Mouse (Mus musculus) heart, adult 2 months (tissue): ENCODE measurements around the gene Rab33a. TPM values are rescaled to one million over a fixed set of nuclear protein-coding genes. Genes with fewer than 3 reads are reported as not detected.

Experiments
- DNase-seq, 2 experiments: peaks; one replicate each; pipeline ENCODE4 v3.0.0; 2021
- H3K27ac ChIP-seq: fragments of 200-600 bp; 2 replicates; pipeline ENCODE4 v1.8.1; 2022
- H3K27me3 ChIP-seq: fragments of 200-500 bp; 2 replicates; pipeline ENCODE4 v1.6.1; 2012; ENCODE audit warnings: mild to moderate bottlenecking, low read length, inconsistent platforms, mixed read lengths; ENCODE audit not compliant: control insufficient read depth, insufficient read depth
- H3K36me3 ChIP-seq: fragments of 200-500 bp; 2 replicates; pipeline ENCODE4 v1.6.1; 2012; ENCODE audit warnings: low read length, inconsistent platforms; ENCODE audit not compliant: control insufficient read depth, insufficient read depth
- H3K4me1 ChIP-seq: fragments of 200-500 bp; 2 replicates; pipeline ENCODE4 v1.6.1; 2011; ENCODE audit warnings: low read length; ENCODE audit not compliant: control insufficient read depth, insufficient read depth
- H3K4me3 ChIP-seq: fragments of 200-600 bp; 2 replicates; pipeline ENCODE4 v1.8.1; 2022
- H3K79me2 ChIP-seq: fragments of 200-500 bp; replicated peaks from 2 replicates; pipeline ENCODE4 v1.6.1; 2012; ENCODE audit warnings: mild to moderate bottlenecking, inconsistent platforms, low read length, moderate library complexity, mixed read lengths; ENCODE audit not compliant: control insufficient read depth, insufficient read depth
- H3K9ac ChIP-seq: fragments of 200-500 bp; 2 replicates; pipeline ENCODE4 v1.6.1; 2012; ENCODE audit warnings: low read depth, mild to moderate bottlenecking, control low read depth, inconsistent platforms, low read length, mixed read lengths
- CTCF ChIP-seq: fragments of 200-600 bp; IDR thresholded peaks from 2 replicates; pipeline ENCODE4 v1.8.1; 2022; ENCODE audit warnings: antibody characterized with exemption, mild to moderate bottlenecking, moderate library complexity
- EP300 ChIP-seq: fragments of 200-500 bp; IDR thresholded peaks from 2 replicates; pipeline ENCODE4 v1.6.1; 2011; ENCODE audit warnings: low read depth, low read length, control low read depth; ENCODE audit not compliant: insufficient read depth
- POLR2A ChIP-seq: fragments of 200-500 bp; IDR thresholded peaks from 2 replicates; pipeline ENCODE4 v1.6.1; 2011; ENCODE audit warnings: mild to moderate bottlenecking, low read depth, low read length, control low read depth; ENCODE audit not compliant: insufficient read depth
- WGBS: fragments of 180-500 bp; shearing (Covaris S2); methylation state at CpG from one replicate; pipeline ENCODE4 v1.1.7; 2018; 5-methylcytosine and 5-hydroxymethylcytosine counted together
- intact Hi-C: fragments of 180-260 bp; cut with DNase I; formaldehyde crosslinking; loops from one replicate; pipeline ENCODE4 v1.15.1; 2025
- long read RNA-seq: library from polyadenylated mRNA; stranded (forward); transcript quantifications from one replicate; pipeline ENCODE4 v2.0.0, GENCODE M21; 2021
- polyA plus RNA-seq: library from polyadenylated mRNA; depleted of rRNA; stranded (reverse); fragments of >200 nt; gene quantifications from 2 replicates; pipeline ENCODE4 v1.2.3, GENCODE M21; 2012; rRNA removed
- total RNA-seq, 2 experiments: library from RNA; stranded (reverse); gene quantifications; 2 replicates each; pipeline ENCODE4 v1.2.3; 2021

Rab33a gene
- under 1 TPM in 1 of 2 experiments, not detected in 1; 0.29 TPM for total RNA-seq
- 1.2 and 1.7 TPM in 2 replicates for polyA plus RNA-seq
- long read RNA-seq: 0 reads

GRCm38 (mm10) chrX:48518808-48519548 lies at the start of gene Rab33a:
TSS of gene Rab33a (plus strand) at chrX:48519285.
- intact Hi-C loops: no loop called here
- WGBS: 17% methylated on average over 33 of the region's 33 CpGs
- DNase-seq: peak; percentile 4 to 25

DNA sequence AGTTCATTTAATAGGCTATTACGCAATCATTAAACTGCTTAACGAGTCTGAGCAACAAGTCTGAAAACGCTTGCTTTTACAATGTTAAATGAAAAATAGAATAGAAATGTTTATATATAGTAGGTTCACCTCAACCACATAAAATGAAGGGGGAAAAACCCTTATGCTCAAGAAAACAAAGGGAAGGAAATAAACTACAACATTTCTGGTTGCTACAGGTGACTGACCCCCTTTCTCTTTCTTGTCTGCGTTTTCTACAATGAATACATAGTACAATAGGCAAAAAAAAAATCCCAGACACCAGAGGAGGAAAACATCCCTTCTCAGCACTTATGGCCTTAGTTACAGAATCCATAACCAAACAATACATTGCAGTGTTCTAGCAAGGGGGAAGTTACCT lies 38.0 kb upstream of the Rab33a start:
- WGBS: 72% methylated on average over 4 of the region's 4 CpGs
- H3K27ac ChIP-seq: no peak overlapping the region
- H3K4me3 ChIP-seq: no peak overlapping the region
- no peaks in the 10 kb centered on the region for H3K27me3 ChIP-seq
- no peak for DNase-seq
- no peaks in the 10 kb centered on the region for H3K36me3 ChIP-seq
- no peak for TF ChIP-seq EP300
- no peak for TF ChIP-seq CTCF
- no peak for TF ChIP-seq POLR2A
- no peaks in the 10 kb centered on the region for H3K79me2 ChIP-seq
- H3K9ac ChIP-seq: no peak overlapping the region
- H3K4me1 ChIP-seq: no peaks in the 10 kb centered on the region
- intact Hi-C loops: no loop called here

More at GRCm38 (mm10) chrX:48518808-48519548, at the start of gene Rab33a:
- H3K79me2 ChIP-seq: no peaks in the 10 kb centered on the region
- H3K27ac ChIP-seq: no peak within 1 kb of the TSS
- TF ChIP-seq CTCF: no peak
- TF ChIP-seq EP300: no peak
- no peak for TF ChIP-seq POLR2A
- H3K36me3 ChIP-seq: no peaks in the 10 kb centered on the region
- no peaks in the 10 kb centered on the region for H3K27me3 ChIP-seq
- no peaks in the 10 kb centered on the region for H3K4me1 ChIP-seq
- peak within 1 kb of the TSS; percentile 29 for H3K4me3 ChIP-seq
- H3K9ac ChIP-seq: peak within 1 kb of the TSS; percentile 34

GRCm38 (mm10) chrX:48481687-48482086 lies 37.4 kb upstream of the Rab33a start:
- H3K4me1 ChIP-seq: no peaks in the 10 kb centered on the region
- no peak for DNase-seq
- intact Hi-C loops: no loop called here
- no peak for TF ChIP-seq EP300
- TF ChIP-seq CTCF: no peak
- TF ChIP-seq POLR2A: no peak
- H3K27me3 ChIP-seq: no peaks in the 10 kb centered on the region
- H3K27ac ChIP-seq: no peak overlapping the region
- no peaks in the 10 kb centered on the region for H3K36me3 ChIP-seq
- no peak overlapping the region for H3K9ac ChIP-seq
- no peak overlapping the region for H3K4me3 ChIP-seq
- WGBS: 86% methylated on average over 7 of the region's 7 CpGs
- no peaks in the 10 kb centered on the region for H3K79me2 ChIP-seq

DNA sequence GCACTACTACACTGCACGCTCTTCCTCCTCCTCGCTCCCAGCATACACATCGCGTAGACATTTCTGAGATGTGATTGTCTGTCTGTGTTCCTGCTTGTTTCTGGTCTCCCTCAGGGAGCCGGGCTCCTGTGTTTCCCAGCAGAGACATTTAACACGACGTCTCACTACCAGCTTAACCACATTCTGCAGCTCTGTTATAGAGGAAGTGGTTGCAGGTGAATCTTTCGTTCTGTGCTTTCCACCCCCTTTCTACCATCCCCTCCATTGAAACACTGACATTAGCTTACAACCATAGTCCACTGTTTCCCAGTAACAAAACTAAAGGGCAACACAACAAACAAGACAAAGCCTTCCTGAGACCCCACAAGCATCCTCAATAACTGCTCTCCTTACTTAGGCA lies 25.3 kb upstream of the Rab33a start:
- no peak overlapping the region for H3K27ac ChIP-seq
- no peaks in the 10 kb centered on the region for H3K4me1 ChIP-seq
- no peak overlapping the region for H3K4me3 ChIP-seq
- H3K27me3 ChIP-seq: no peaks in the 10 kb centered on the region
- H3K79me2 ChIP-seq: no peaks in the 10 kb centered on the region
- H3K9ac ChIP-seq: no peak overlapping the region
- DNase-seq: no peak
- TF ChIP-seq CTCF (no peak), POLR2A (no peak), EP300 (no peak)
- WGBS: 86% methylated on average over 8 of the region's 8 CpGs
- intact Hi-C loops: no loop called here
- no peaks in the 10 kb centered on the region for H3K36me3 ChIP-seq

DNA sequence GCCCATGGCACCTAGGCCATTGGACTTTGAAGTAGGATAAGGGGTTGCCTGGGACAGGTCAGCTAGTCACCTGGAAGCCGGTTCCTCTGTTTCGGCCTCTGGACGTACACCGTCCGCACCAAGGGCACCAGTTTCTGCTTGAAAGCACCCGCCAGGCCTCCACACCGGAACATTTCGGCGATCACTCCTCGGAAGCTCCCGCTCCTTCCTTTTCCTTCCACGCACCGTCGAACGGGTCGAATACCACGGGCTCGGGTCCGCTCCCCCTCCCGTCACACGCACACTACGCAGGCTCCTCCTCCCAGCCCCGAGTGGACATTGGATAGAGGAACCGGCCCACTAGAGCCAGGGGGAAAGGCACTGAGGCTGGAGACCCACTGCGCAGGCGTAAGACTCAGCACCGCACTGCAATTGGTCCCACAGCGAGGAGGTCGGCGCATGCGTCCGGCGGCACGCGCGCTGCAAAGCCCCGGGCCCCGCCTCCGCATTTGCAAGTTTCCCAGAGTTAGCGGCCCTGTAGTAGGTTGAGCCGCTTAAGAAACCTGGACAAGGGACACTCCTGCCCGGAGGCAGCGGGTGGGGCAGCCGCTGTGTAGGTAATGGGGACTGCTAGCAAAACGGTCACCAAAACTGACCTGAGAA lies 5.8 kb upstream of the Rab33a start, which contains the start of gene Aifm1:
Aifm1 (minus strand) TSS at position 398 of the 642 bp plus-strand sequence.
- H3K4me3 ChIP-seq: peak within 1 kb of the TSS; percentile 67
- intact Hi-C loops: no loop called here
- H3K27ac ChIP-seq: peak within 1 kb of the TSS; percentile 85
- peak within 1 kb of the TSS; percentile 90 for H3K9ac ChIP-seq
- no peak for TF ChIP-seq CTCF
- TF ChIP-seq POLR2A: peak; percentile 60
- no peak for TF ChIP-seq EP300
- no peaks in the 10 kb centered on the region; the same call in 1 of the 2 replicates for H3K4me1 ChIP-seq
- no peaks in the 10 kb centered on the region for H3K27me3 ChIP-seq
- H3K36me3 ChIP-seq: no peaks in the 10 kb centered on the region
- WGBS: 15% methylated on average over 45 of the region's 45 CpGs
- H3K79me2 ChIP-seq: no peaks in the 10 kb centered on the region
- peak; percentile 89 to 95 for DNase-seq

GRCm38 (mm10) chrX:48513824-48514223 lies 5.3 kb upstream of the Rab33a start:
- Histone ChIP-seq H3K4me3 (peak overlapping the region; percentile 42), H3K27me3 (no peaks in the 10 kb centered on the region), H3K79me2 (no peaks in the 10 kb centered on the region), H3K27ac (peak overlapping the region; percentile 70), H3K4me1 (no peaks in the 10 kb centered on the region; the same call in 1 of the 2 replicates), H3K9ac (0 out of 2 replicates have a peak overlapping the region, but pooled peaks have one; percentile 52), H3K36me3 (no peaks in the 10 kb centered on the region)
- no peak for DNase-seq
- WGBS: 21% methylated on average over 13 of the region's 13 CpGs
- TF ChIP-seq CTCF (no peak), EP300 (no peak), POLR2A (no peak)
- intact Hi-C loops: no loop called here
